Mouse (Mus musculus): ENCODE measurements around the gene Ccna1.

- TF ChIP-seq POLR2A (IDR thresholded peaks at IDR 0.05; ENCODE audit: borderline replicate concordance, low read depth, low read length) (no peak), CTCF (IDR thresholded peaks at IDR 0.05; ENCODE audit: low read depth, low read length) (no peak)
Observed at GRCm38 (mm10) chr3:55025502-55025901, 29.8 kb downstream of the Ccna1 start.
